Mouse (Mus musculus) brain, embryonic 18.5 days (tissue): ENCODE measurements around the gene S100b.

Experiments used
- DNase-seq: peaks from one replicate; pipeline ENCODE4 v3.0.0-alpha.2; 2012; ENCODE audit warnings: low read depth, low spot score

S100b gene

GRCm38 (mm10) chr10:76260358-76261059 is 6.9 kb downstream of the S100b start:
- DNase-seq = no peak

DNA sequence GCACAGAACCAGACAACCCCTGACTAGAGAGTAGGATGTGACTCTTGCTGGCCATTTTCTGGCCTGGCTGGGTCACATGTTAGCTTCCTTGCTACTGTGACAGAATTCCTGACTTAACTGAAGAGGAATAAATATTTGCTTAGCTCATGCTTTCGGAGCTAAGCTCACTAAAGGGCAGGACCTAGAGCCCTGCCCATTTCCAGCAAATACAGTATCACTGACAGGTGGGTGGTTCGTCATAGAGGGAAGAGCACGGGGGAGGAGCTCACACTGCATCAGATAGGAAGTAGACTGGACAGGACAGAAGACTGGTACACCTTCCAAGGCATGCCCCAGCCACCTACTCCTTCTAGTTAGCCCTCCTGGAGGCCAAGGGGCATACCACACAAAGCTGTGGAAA is 7.8 kb downstream of the S100b start:
- DNase-seq = no peak

DNA sequence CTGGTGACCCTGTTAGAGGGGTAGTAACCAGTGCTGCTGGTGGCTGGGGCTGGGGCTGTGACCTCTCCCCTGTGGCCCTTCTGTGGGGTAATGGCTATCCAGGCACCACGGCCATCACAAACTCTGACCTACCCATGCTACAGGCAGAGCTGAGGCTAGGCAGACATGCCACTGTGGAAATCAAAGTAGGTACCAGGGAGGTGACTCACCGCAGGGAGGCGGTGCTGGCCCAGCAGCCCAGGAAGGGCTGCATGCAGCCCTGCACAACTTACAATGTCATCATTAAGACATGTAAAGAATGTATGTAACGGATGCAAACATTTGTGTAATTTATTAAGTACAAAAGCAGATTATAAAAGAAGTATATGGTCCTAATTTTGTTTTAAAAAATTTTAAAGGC is 8.8 kb downstream of the S100b start:
- DNase-seq = no peak

- no peak for DNase-seq
Measured at GRCm38 (mm10) chr10:76271238-76271637, 17.6 kb downstream of the S100b start.

GRCm38 (mm10) chr10:76275256-76275655 is 21.6 kb downstream of the S100b start:
- DNase-seq = no peak

DNA sequence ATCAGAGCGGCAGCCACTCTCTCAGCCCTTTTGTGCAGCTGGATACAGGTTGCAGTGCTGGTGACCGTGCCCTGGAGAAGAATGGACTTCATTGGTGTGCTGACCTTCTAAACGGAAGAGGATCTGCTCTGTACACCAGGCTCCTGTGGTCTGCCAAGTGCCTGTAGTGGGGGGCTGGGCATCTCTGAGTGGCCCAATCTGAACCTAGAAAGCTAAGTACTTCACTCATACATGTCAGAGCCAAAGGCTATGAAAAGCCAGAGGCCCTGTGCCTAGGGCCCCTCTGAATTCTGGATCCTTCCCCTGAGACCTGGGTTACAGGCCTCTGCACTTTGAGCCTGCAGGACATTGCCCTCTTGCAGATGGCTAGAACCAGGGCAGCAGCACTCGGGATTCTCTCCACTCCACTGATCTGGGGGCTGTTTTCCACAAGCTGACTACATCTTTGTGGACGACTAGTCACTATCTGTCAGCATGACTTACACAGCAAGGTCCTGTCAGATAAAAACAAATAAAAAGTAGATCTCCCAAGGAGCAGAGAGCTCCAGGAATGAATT is 25.0 kb downstream of the S100b start:
- DNase-seq = no peak

- no peak for DNase-seq
Measured at GRCm38 (mm10) chr10:76288268-76288993, 34.8 kb downstream of the S100b start.

GRCm38 (mm10) chr10:76289052-76289451 is 35.4 kb downstream of the S100b start:
- DNase-seq = no peak

DNA sequence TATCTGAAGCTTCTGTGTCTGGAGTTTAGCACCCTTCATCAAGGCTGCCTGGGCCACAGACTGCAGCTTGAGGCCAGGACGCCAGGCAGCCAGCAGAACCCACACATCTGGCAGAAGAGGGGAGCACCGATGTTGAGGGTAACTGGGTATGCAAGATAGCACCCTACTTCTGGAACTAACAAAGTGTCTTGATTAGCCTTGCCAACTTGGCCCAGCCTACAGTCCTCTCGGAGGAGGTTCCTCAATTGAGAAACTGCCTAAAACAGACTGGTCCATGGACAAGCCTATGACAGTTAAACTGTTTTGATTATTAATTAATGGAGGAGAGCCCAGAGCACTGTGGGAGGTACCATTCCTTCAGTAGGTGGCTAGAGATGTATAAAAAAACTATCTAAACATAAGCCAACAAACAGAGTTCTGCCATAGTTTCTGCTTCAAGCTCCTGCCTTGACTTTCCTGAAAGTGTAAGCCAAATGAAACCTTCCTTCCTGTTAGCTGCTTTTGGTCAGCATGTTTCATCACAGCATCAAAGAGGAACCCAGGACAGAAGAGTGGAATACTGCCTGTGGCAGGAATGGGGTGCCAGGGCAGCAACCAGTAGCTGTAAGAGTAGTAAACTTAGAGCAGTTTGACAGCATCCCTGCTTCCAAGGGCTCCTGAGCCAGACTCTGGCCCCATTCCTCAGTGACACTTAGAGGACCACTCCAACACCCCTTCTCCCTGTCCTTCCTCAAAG is 36.5 kb downstream of the S100b start:
- no peak for DNase-seq

GRCm38 (mm10) chr10:76293222-76293621 is 39.6 kb downstream of the S100b start:
- DNase-seq = no peak

- DNase-seq = no peak
Measured at GRCm38 (mm10) chr10:76300133-76300532, 46.5 kb downstream of the S100b start.

DNA sequence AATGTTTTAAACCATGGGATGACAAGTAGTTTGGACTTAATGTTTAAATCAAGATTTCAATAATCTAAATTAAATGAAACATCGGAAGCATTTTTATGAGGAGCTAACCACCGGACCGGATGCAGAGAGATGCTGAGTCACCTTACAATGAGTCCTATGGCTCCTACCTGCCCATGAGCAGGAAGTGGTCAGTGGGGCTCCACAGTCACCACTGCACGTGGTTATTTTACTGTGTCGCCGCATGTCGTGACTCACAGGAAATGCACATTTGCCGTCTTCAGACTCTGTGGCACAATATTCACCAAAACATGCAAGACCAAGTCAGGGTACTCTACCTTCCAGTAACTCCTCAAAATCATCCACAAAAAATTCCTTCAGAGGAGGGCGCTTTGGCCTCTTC is 53.1 kb downstream of the S100b start:
- DNase-seq = no peak
